ENCODE assay signal across 7 mouse cellular contexts in genomic region chr6:126955734-126956133, GRCm38 (mm10). TPM values are rescaled to one million over a fixed set of nuclear protein-coding genes. Genes with fewer than 3 reads are reported as not detected.
DNase-seq lines count a peak whose midpoint lies in the region; ATAC-seq and TF ChIP-seq lines count a peak whose summit lies in the region.

No protein-coding gene starts in this region.

- peak; percentile 84 for DNase-seq in adipocyte (ENCODE audit: low spot score)
- DNase-seq in cerebellum, postnatal 4 days (ENCODE audit: low spot score in 2 of 2): peak; percentile 80 to 83
- DNase-seq in heart, postnatal 0 days (ENCODE audit: low spot score): peak; percentile 60
- DNase-seq in layer of hippocampus, postnatal 25 days (ENCODE audit: extremely low spot score in 1 of 2, low spot score in 1 of 2): peak; percentile 66 to 94
- peak; percentile 93 for DNase-seq in midbrain, embryonic 14.5 days
- peak; percentile 29 to 67 for DNase-seq in spleen, postnatal 14 days (ENCODE audit: low spot score in 2 of 2)

- no peak for ATAC-seq in heart, postnatal 0 days (ENCODE audit: insufficient read depth, low read depth)
- no peak for ATAC-seq in midbrain, embryonic 14.5 days (ENCODE audit: low FRiP score, low TSS enrichment)

- H3K4me1 ChIP-seq in ES-Bruce4 (ENCODE audit: control insufficient read depth, insufficient read depth, low read length): no peaks in the 10 kb centered on the region
- no peaks in the 10 kb centered on the region for H3K4me1 ChIP-seq in heart, postnatal 0 days (ENCODE audit: control insufficient read depth, insufficient read depth)
- H3K4me1 ChIP-seq in midbrain, embryonic 14.5 days (ENCODE audit: control insufficient read depth, insufficient read depth, low read length): no peaks in the 10 kb centered on the region

- peak; percentile 93 for TF ChIP-seq CTCF in ES-Bruce4 (IDR thresholded peaks at IDR 0.05; ENCODE audit: low read depth, low read length)
- TF ChIP-seq CTCF in heart, postnatal 0 days (IDR thresholded peaks at IDR 0.05; ENCODE audit: low read depth): peak; percentile 92

- no peak for TF ChIP-seq POLR2A in ES-Bruce4 (IDR thresholded peaks at IDR 0.05; ENCODE audit: insufficient read depth, low read length)

- 8% methylated on average over 10 of the region's 10 CpGs for WGBS in heart, postnatal 0 days
- WGBS in midbrain, embryonic 14.5 days: 8% methylated on average over 10 of the region's 10 CpGs

- H3K27ac ChIP-seq in ES-Bruce4 (ENCODE audit: insufficient read depth, low read length): no peak overlapping the region
- H3K27ac ChIP-seq in heart, postnatal 0 days (ENCODE audit: low read depth): no peak overlapping the region
- H3K27ac ChIP-seq in midbrain, embryonic 14.5 days (replicated peaks; ENCODE audit: low read depth, low read length): no peak overlapping the region

- no peak overlapping the region for H3K4me3 ChIP-seq in ES-Bruce4 (ENCODE audit: low read depth, low read length)
- no peak overlapping the region for H3K4me3 ChIP-seq in heart, postnatal 0 days (ENCODE audit: low read depth, low read length)
- no peak overlapping the region for H3K4me3 ChIP-seq in midbrain, embryonic 14.5 days (replicated peaks; ENCODE audit: low read depth, low read length)

- no peak overlapping the region for H3K4me2 ChIP-seq in heart, postnatal 0 days (ENCODE audit: low read depth, low read length)
- H3K4me2 ChIP-seq in midbrain, embryonic 14.5 days (ENCODE audit: low read length): no peak overlapping the region

- no peaks in the 10 kb centered on the region for H3K27me3 ChIP-seq in ES-Bruce4 (ENCODE audit: control insufficient read depth, insufficient read depth, low read length, poor library complexity, severe bottlenecking)
- H3K27me3 ChIP-seq in heart, postnatal 0 days (ENCODE audit: control insufficient read depth, insufficient read depth, low read length): no peaks in the 10 kb centered on the region
- H3K27me3 ChIP-seq in midbrain, embryonic 14.5 days (ENCODE audit: control insufficient read depth, insufficient read depth, low read length): no peaks in the 10 kb centered on the region

- no peaks in the 10 kb centered on the region for H3K9me3 ChIP-seq in ES-Bruce4 (replicated peaks; ENCODE audit: control insufficient read depth, insufficient read depth, low read length, poor library complexity, severe bottlenecking)
- no peaks in the 10 kb centered on the region for H3K9me3 ChIP-seq in heart, postnatal 0 days (replicated peaks; ENCODE audit: control insufficient read depth, low read length)
- H3K9me3 ChIP-seq in midbrain, embryonic 14.5 days (ENCODE audit: control insufficient read depth, low read length): no peaks in the 10 kb centered on the region

- no peak overlapping the region for H3K9ac ChIP-seq in ES-Bruce4 (ENCODE audit: low read depth, poor library complexity, severe bottlenecking)
- no peak overlapping the region for H3K9ac ChIP-seq in heart, postnatal 0 days (replicated peaks; ENCODE audit: low read depth, low read length)
- no peak overlapping the region for H3K9ac ChIP-seq in midbrain, embryonic 14.5 days (replicated peaks; ENCODE audit: low read length)

- no peak for TF ChIP-seq EP300 in ES-Bruce4 (IDR thresholded peaks at IDR 0.05; ENCODE audit: insufficient read depth, low read depth, low read length)
- TF ChIP-seq EP300 in heart, postnatal 0 days (IDR thresholded peaks at IDR 0.05; ENCODE audit: low read depth): no peak

- no peaks in the 10 kb centered on the region for H3K36me3 ChIP-seq in ES-Bruce4 (ENCODE audit: control insufficient read depth, insufficient read depth, low read length, poor library complexity, severe bottlenecking)
- H3K36me3 ChIP-seq in heart, postnatal 0 days (replicated peaks; ENCODE audit: control insufficient read depth, insufficient read depth, low read length): peaks cover 36% of the 10 kb centered on the region
- peaks cover 57% of the 10 kb centered on the region for H3K36me3 ChIP-seq in midbrain, embryonic 14.5 days (ENCODE audit: control insufficient read depth, insufficient read depth, low read length)

RNA-seq across cellular contexts. Expression of gene D6Wsu163e, which starts 16.0 kb away (rescaled TPM):
- polyA plus RNA-seq in ES-Bruce4 (2011; ENCODE audit: insufficient read depth, insufficient read length, low read depth, missing spikeins): 15.8 and 21.0 TPM in 2 replicates
- total RNA-seq in heart, postnatal 0 days (2014; rRNA removed; ENCODE audit: low replicate concordance): 3.8 and 5.3 TPM in 2 replicates
- polyA plus RNA-seq in heart, postnatal 0 days (2015; fragmentation: Nextera tagmentation; extraction: Ambion mirVana): 10.7 and 11.9 TPM in 2 replicates
- 10 to 100 TPM; 39.5 to 44.0 TPM for total RNA-seq in layer of hippocampus, postnatal 25 days (2021)
- polyA plus RNA-seq in midbrain, embryonic 14.5 days (2014; fragmentation: Nextera tagmentation; extraction: Ambion mirVana): 28.6 and 34.8 TPM in 2 replicates

RNA-seq across cellular contexts. Expression of gene Rad51ap1, which starts 16.3 kb away (rescaled TPM):
- 47.6 and 53.8 TPM in 2 replicates for polyA plus RNA-seq in ES-Bruce4 (2011; ENCODE audit: insufficient read depth, insufficient read length, low read depth, missing spikeins)
- 12.9 and 14.9 TPM in 2 replicates for total RNA-seq in heart, postnatal 0 days (2014; rRNA removed; ENCODE audit: low replicate concordance)
- 9.4 and 9.5 TPM in 2 replicates for polyA plus RNA-seq in heart, postnatal 0 days (2015; fragmentation: Nextera tagmentation; extraction: Ambion mirVana)
- total RNA-seq in layer of hippocampus, postnatal 25 days (2021): 1 to 10 TPM; 1.5 to 1.7 TPM
- polyA plus RNA-seq in midbrain, embryonic 14.5 days (2014; fragmentation: Nextera tagmentation; extraction: Ambion mirVana): 13.2 and 14.8 TPM in 2 replicates

RNA-seq across cellular contexts. Expression of gene Dyrk4, which starts 34.1 kb away (rescaled TPM):
- polyA plus RNA-seq in ES-Bruce4 (2011; ENCODE audit: insufficient read depth, insufficient read length, low read depth, missing spikeins): not detected in 2 replicates
- not detected in 2 replicates for total RNA-seq in heart, postnatal 0 days (2014; rRNA removed; ENCODE audit: low replicate concordance)
- 0.05 and 0.15 TPM in 2 replicates for polyA plus RNA-seq in heart, postnatal 0 days (2015; fragmentation: Nextera tagmentation; extraction: Ambion mirVana)
- total RNA-seq in layer of hippocampus, postnatal 25 days (2021): under 1 TPM in 1 of 2 experiments, not detected in 1; 0.15 TPM
- not detected in 2 replicates for polyA plus RNA-seq in midbrain, embryonic 14.5 days (2014; fragmentation: Nextera tagmentation; extraction: Ambion mirVana)

RNA-seq across cellular contexts. Expression of gene Fgf6, which starts 59.7 kb away (rescaled TPM):
- polyA plus RNA-seq in ES-Bruce4 (2011; ENCODE audit: insufficient read depth, insufficient read length, low read depth, missing spikeins): not detected in 2 replicates
- not detected in 2 replicates for total RNA-seq in heart, postnatal 0 days (2014; rRNA removed; ENCODE audit: low replicate concordance)
- not detected in 2 replicates for polyA plus RNA-seq in heart, postnatal 0 days (2015; fragmentation: Nextera tagmentation; extraction: Ambion mirVana)
- total RNA-seq in layer of hippocampus, postnatal 25 days (2021): not detected
- not detected in 2 replicates for polyA plus RNA-seq in midbrain, embryonic 14.5 days (2014; fragmentation: Nextera tagmentation; extraction: Ambion mirVana)
